Mouse (Mus musculus) lung, postnatal 0 days (tissue): ENCODE results near the gene Ptp4a2.

Source experiments
- CTCF ChIP-seq: IDR thresholded peaks from 2 replicates; pipeline ENCODE4 v1.5.1; 2016; ENCODE audit warnings: antibody characterized with exemption, mild to moderate bottlenecking
- EP300 ChIP-seq: IDR thresholded peaks from 2 replicates; pipeline ENCODE4 v1.6.1; 2016; ENCODE audit warnings: antibody characterized with exemption, mild to moderate bottlenecking, control low read depth

DNA sequence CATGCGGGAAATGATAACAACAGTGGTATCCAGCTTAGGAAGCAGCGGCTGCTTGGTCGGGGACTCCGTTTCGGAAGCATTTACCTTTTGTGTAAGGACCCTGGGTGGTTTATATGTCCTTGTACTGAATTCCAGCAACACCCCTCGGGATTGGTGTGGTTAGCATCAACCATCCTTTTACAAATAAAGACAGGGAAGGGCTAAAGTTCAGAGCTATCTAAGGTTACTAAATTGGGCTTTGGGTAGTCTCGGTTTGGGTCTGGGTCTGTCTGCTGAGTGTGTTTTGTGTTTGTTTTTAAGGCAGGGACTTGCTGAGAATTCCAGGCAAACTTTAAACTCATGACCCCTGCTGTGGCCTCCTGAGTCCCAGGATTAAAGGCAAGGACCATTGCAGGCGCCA, 15.2 kb upstream of the Ptp4a2 start:
- TF ChIP-seq EP300 (no peak), CTCF (no peak)
